Mouse (Mus musculus) thymus, adult 2 months (tissue): ENCODE data around the gene A930004D18Rik.

Experiments
- CTCF ChIP-seq: fragments of 200-500 bp; IDR thresholded peaks from 2 replicates; pipeline ENCODE4 v1.5.1; 2012; ENCODE audit warnings: mild to moderate bottlenecking, control low read depth, low read length, moderate library complexity, borderline replicate concordance; ENCODE audit not compliant: control insufficient read depth, poor library complexity, insufficient read depth; ENCODE audit errors: extremely low read depth
- POLR2A ChIP-seq: fragments of 200-500 bp; IDR thresholded peaks from 2 replicates; pipeline ENCODE4 v1.6.1; 2012; ENCODE audit warnings: mild to moderate bottlenecking, low read length, control low read depth, moderate library complexity; ENCODE audit not compliant: control insufficient read depth, poor library complexity, insufficient read depth; ENCODE audit errors: extremely low read depth

DNA sequence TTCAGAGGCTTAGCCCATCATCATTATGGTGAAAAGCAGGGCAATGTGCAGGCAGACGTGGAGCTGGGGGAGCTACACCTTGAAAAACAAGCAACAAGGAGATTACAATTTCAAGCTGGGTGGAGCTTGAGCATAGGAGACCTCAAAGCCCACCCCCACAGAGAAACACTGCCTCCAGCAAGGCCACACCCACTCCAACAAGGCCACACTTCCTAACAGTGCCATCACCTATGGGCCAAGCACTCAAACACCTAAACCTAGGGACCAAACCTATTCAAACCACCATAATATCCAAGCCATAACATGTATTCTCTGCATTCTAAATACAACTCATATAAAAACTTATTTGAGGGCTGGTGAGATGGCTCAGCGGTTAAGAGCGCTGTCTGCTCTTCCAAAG lies 35.2 kb downstream of the A930004D18Rik start:
- TF ChIP-seq CTCF: no peak
- TF ChIP-seq POLR2A: no peak
